Comparison of ENCODE assay signal across 9 mouse cellular contexts in the genomic region with DNA sequence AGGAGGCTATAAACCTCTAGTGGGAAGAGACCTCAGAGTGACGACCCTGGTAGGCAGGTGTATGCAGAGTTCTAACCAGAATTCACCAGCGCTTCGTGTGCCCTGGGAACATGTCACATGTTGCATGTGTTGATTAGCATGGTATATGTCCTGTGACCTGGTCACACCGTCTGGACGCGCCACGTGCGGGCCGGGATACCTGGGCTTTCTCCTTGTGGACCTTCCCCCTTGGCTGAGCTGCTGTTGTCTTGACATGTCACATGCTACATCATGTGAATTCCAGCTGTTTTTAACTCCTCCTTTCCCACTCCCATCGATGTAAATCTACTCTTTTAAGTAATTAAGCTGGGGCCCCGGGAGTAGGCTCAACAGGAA. TPM values are rescaled to one million over a fixed set of nuclear protein-coding genes. Genes with fewer than 3 reads are reported as not detected.
DNase-seq lines count a peak whose midpoint lies in the region; ATAC-seq and TF ChIP-seq lines count a peak whose summit lies in the region.
"Had no signal": no experiment of that assay in that cellular context is flagged by ENCODE, and none has a peak within 500 bp of the region (broad histone marks: within the 10 kb centered on the region; RNA-seq: fewer than 3 reads in every experiment).

No protein-coding gene starts in this region.

- H3K4me3 ChIP-seq in layer of hippocampus, adult 2 months, result peak overlapping the region; percentile 15; the same call in 1 of the 2 replicates
- peak overlapping the region; percentile 36 for H3K4me3 ChIP-seq in forebrain, embryonic 11.5 days (ENCODE audit: low read depth, low read length)
- peak overlapping the region; percentile 49 for H3K4me3 ChIP-seq in neural tube, embryonic 15.5 days (replicated peaks)

- 17% methylated on average over 11 of the region's 11 CpGs for WGBS in forebrain, embryonic 11.5 days
- 13% methylated on average over 11 of the region's 11 CpGs for WGBS in neural tube, embryonic 15.5 days

- peaks cover 20% of the 10 kb centered on the region; the same call in 1 of the 2 replicates for H3K27me3 ChIP-seq in forebrain, embryonic 11.5 days (ENCODE audit: control insufficient read depth, insufficient read depth, low read length)
- H3K27me3 ChIP-seq in neural tube, embryonic 15.5 days (replicated peaks), result peaks cover 39% of the 10 kb centered on the region

- DNase-seq in layer of hippocampus, adult 2 months (ENCODE audit: low spot score in 2 of 2), result no peak
- DNase-seq in layer of hippocampus, adult 8-10 months (ENCODE audit: low spot score in 2 of 2), result no peak
- DNase-seq in forebrain, embryonic 11.5 days (ENCODE audit: low spot score), result no peak
- DNase-seq in kidney, postnatal 14 days, result peak; percentile 20
- no peak for DNase-seq in right cerebral cortex, adult 18-20 months
- no peak for DNase-seq in left cerebral cortex, adult 9 months (ENCODE audit: low spot score in 2 of 2)
- no peak for DNase-seq in ovary, postnatal 14 days (ENCODE audit: low spot score)
- DNase-seq: gastrocnemius, postnatal 14 days had no signal

- H3K4me2 ChIP-seq in forebrain, embryonic 11.5 days (ENCODE audit: low read depth, low read length, severe bottlenecking), result peak overlapping the region; percentile 82
- H3K4me2 ChIP-seq in neural tube, embryonic 15.5 days, result peak overlapping the region; percentile 99

- H3K36me3 ChIP-seq in forebrain, embryonic 11.5 days (ENCODE audit: control insufficient read depth, insufficient read depth, low read length), result no peaks in the 10 kb centered on the region
- H3K36me3 ChIP-seq in neural tube, embryonic 15.5 days, result no peaks in the 10 kb centered on the region

- TF ChIP-seq CTCF in layer of hippocampus, adult 2 months (conservative IDR thresholded peaks at IDR 0.05), result no peak

- ATAC-seq in forebrain, embryonic 11.5 days (replicated peaks; ENCODE audit: low FRiP score), result no peak
- no peak for ATAC-seq in neural tube, embryonic 15.5 days (ENCODE audit: low FRiP score)

- no peak overlapping the region for H3K9ac ChIP-seq in forebrain, embryonic 11.5 days (ENCODE audit: low read length)
- 0 out of 2 replicates have a peak overlapping the region, but pooled peaks have one; percentile 53 for H3K9ac ChIP-seq in neural tube, embryonic 15.5 days (replicated peaks)

- H3K27ac ChIP-seq in layer of hippocampus, adult 2 months, result no peak overlapping the region
- H3K27ac ChIP-seq in forebrain, embryonic 11.5 days (ENCODE audit: low read depth, low read length), result no peak overlapping the region
- no peak overlapping the region for H3K27ac ChIP-seq in neural tube, embryonic 15.5 days (replicated peaks)

- no peaks in the 10 kb centered on the region for H3K9me3 ChIP-seq in forebrain, embryonic 11.5 days (ENCODE audit: control insufficient read depth, low read length)
- no peaks in the 10 kb centered on the region for H3K9me3 ChIP-seq in neural tube, embryonic 15.5 days (replicated peaks)

- peaks cover 4% of the 10 kb centered on the region; the same call in 1 of the 2 replicates for H3K4me1 ChIP-seq in forebrain, embryonic 11.5 days (replicated peaks; ENCODE audit: control insufficient read depth, insufficient read depth, low read length)
- H3K4me1 ChIP-seq in neural tube, embryonic 15.5 days, result peaks cover 14% of the 10 kb centered on the region

RNA-seq across cellular contexts. Expression of gene Aqp3, which starts 0.6 kb away (rescaled TPM):
- total RNA-seq in layer of hippocampus, adult 2 months (2021), result not detected
- total RNA-seq in layer of hippocampus, adult 8-10 months (2022), result not detected
- polyA plus RNA-seq in forebrain, embryonic 11.5 days (2014; fragmentation: Nextera tagmentation; extraction: Ambion mirVana), result 1.6 and 2.1 TPM in 2 replicates
- polyA plus RNA-seq in neural tube, embryonic 15.5 days (2015; fragmentation: Nextera tagmentation; extraction: Ambion mirVana), result 0.65 TPM in 1 of 2 replicates, not detected in the other
- total RNA-seq: gastrocnemius, postnatal 14 days had no signal

RNA-seq across cellular contexts. Expression of gene Nol6, which starts 25.7 kb away (rescaled TPM):
- 100 to 1,000 TPM; 105 to 113 TPM for total RNA-seq in layer of hippocampus, adult 2 months (2021)
- 100 to 1,000 TPM; 101 to 113 (median 103) TPM for total RNA-seq in layer of hippocampus, adult 8-10 months (2022)
- 30.9 and 31.6 TPM in 2 replicates for polyA plus RNA-seq in forebrain, embryonic 11.5 days (2014; fragmentation: Nextera tagmentation; extraction: Ambion mirVana)
- 35.7 and 39.3 TPM in 2 replicates for polyA plus RNA-seq in neural tube, embryonic 15.5 days (2015; fragmentation: Nextera tagmentation; extraction: Ambion mirVana)

RNA-seq across cellular contexts. Expression of gene Ube2r2, which starts 37.0 kb away (rescaled TPM):
- 10 to 100 TPM; 77.3 to 81.1 TPM for total RNA-seq in layer of hippocampus, adult 2 months (2021)
- total RNA-seq in layer of hippocampus, adult 8-10 months (2022), result 10 to 100 TPM; 76.8 to 93.6 (median 82.0) TPM
- polyA plus RNA-seq in forebrain, embryonic 11.5 days (2014; fragmentation: Nextera tagmentation; extraction: Ambion mirVana), result 97.3 and 105 TPM in 2 replicates
- polyA plus RNA-seq in neural tube, embryonic 15.5 days (2015; fragmentation: Nextera tagmentation; extraction: Ambion mirVana), result 46.4 and 52.2 TPM in 2 replicates

RNA-seq across cellular contexts. Expression of gene Aqp7, which starts 50.6 kb away (rescaled TPM):
- under 1 TPM in 1 of 2 experiments, not detected in 1; 0.28 TPM for total RNA-seq in layer of hippocampus, adult 2 months (2021)
- not detected for total RNA-seq in layer of hippocampus, adult 8-10 months (2022)
- polyA plus RNA-seq in forebrain, embryonic 11.5 days (2014; fragmentation: Nextera tagmentation; extraction: Ambion mirVana), result not detected in 2 replicates
- not detected in 2 replicates for polyA plus RNA-seq in neural tube, embryonic 15.5 days (2015; fragmentation: Nextera tagmentation; extraction: Ambion mirVana)
